Mouse (Mus musculus) hindbrain, embryonic 11.5 days (tissue): ENCODE data around the gene Lcor. TPM values are rescaled to one million over a fixed set of nuclear protein-coding genes. Genes with fewer than 3 reads are reported as not detected.
A peak's percentile ranks its signal among the peaks of the same experiment; 100 is the strongest.

Experiments used
- ATAC-seq: fragments of 200-750 bp; cut with Nextera tagmentation; 2 replicates; pipeline ENCODE4 v1.8.0; 2017; ENCODE audit warnings: mild to moderate bottlenecking, moderate TSS enrichment, moderate library complexity; ENCODE audit not compliant: low FRiP score
- DNase-seq: peaks from one replicate; pipeline ENCODE4 v3.0.0-alpha.2; 2015; ENCODE audit warnings: low spot score
- H3K27ac ChIP-seq: fragments of 300-500 bp; sonication (generic); 2 replicates; pipeline ENCODE4 v1.5.1; 2014; ENCODE audit warnings: mild to moderate bottlenecking, low read depth, low read length
- H3K27me3 ChIP-seq: fragments of 300-500 bp; sonication (generic); 2 replicates; pipeline ENCODE4 v1.6.1; 2014; ENCODE audit warnings: mild to moderate bottlenecking, low read length, moderate library complexity, mixed read lengths; ENCODE audit not compliant: control insufficient read depth, insufficient read depth
- H3K36me3 ChIP-seq: fragments of 300-500 bp; sonication (generic); 2 replicates; pipeline ENCODE4 v1.6.1; 2014; ENCODE audit warnings: mild to moderate bottlenecking, low read length, moderate library complexity, mixed read lengths; ENCODE audit not compliant: control insufficient read depth, insufficient read depth
- H3K4me1 ChIP-seq: fragments of 300-500 bp; sonication (generic); replicated peaks from 2 replicates; pipeline ENCODE4 v1.6.1; 2014; ENCODE audit warnings: low read length, mixed read lengths; ENCODE audit not compliant: control insufficient read depth, insufficient read depth
- H3K4me2 ChIP-seq: fragments of 300-500 bp; sonication (generic); replicated peaks from 2 replicates; pipeline ENCODE4 v1.6.1; 2014; ENCODE audit warnings: mild to moderate bottlenecking, low read depth, low read length
- H3K4me3 ChIP-seq: fragments of 300-500 bp; sonication (generic); 2 replicates; pipeline ENCODE4 v1.5.1; 2014; ENCODE audit warnings: low read depth, low read length
- H3K9ac ChIP-seq: fragments of 300-500 bp; sonication (generic); 2 replicates; pipeline ENCODE4 v1.6.1; 2014; ENCODE audit warnings: low read depth, low read length
- H3K9me3 ChIP-seq: fragments of 300-500 bp; sonication (generic); 2 replicates; pipeline ENCODE4 v1.6.1; 2016; ENCODE audit warnings: low read length; ENCODE audit not compliant: control insufficient read depth
- WGBS: fragments of 180-500 bp; shearing (Covaris S2); extraction: QIAGEN DNeasy Blood & Tissue Kit; methylation state at CpG from one replicate; pipeline ENCODE4 v1.1.7; 2014; 5-methylcytosine and 5-hydroxymethylcytosine counted together
- polyA plus RNA-seq: library from polyadenylated mRNA; unstranded; fragments of >200 nt; fragmentation: Nextera tagmentation; extraction: Ambion mirVana; gene quantifications from 2 replicates; pipeline ENCODE4 v1.2.1, GENCODE M21; 2014

The Lcor gene
- polyA plus RNA-seq, 1 experiment from 2014 or later, result 37.0 TPM

- WGBS, result 82% methylated on average over 9 of the region's 9 CpGs
- Histone ChIP-seq H3K4me1 (no peaks in the 10 kb centered on the region), H3K36me3 (no peaks in the 10 kb centered on the region), H3K27me3 (no peaks in the 10 kb centered on the region), H3K27ac (no peak overlapping the region), H3K9ac (no peak overlapping the region), H3K9me3 (no peaks in the 10 kb centered on the region), H3K4me3 (no peak overlapping the region), H3K4me2 (no peak overlapping the region)
- ATAC-seq, result no peak
- no peak for DNase-seq
Observed at GRCm38 (mm10) chr19:41462166-41462735, 20.2 kb upstream of the Lcor start.

GRCm38 (mm10) chr19:41463841-41464240 is 18.6 kb upstream of the Lcor start:
- Histone ChIP-seq H3K4me3 (no peak overlapping the region), H3K27me3 (no peaks in the 10 kb centered on the region), H3K36me3 (no peaks in the 10 kb centered on the region), H3K27ac (no peak overlapping the region), H3K9me3 (no peaks in the 10 kb centered on the region), H3K4me1 (no peaks in the 10 kb centered on the region), H3K9ac (no peak overlapping the region), H3K4me2 (no peak overlapping the region)
- no peak for ATAC-seq
- WGBS, result 88% methylated on average over 5 of the region's 5 CpGs
- no peak for DNase-seq

GRCm38 (mm10) chr19:41466475-41466874 is 16.0 kb upstream of the Lcor start:
- Histone ChIP-seq H3K36me3 (no peaks in the 10 kb centered on the region), H3K4me1 (no peaks in the 10 kb centered on the region), H3K4me3 (no peak overlapping the region), H3K4me2 (no peak overlapping the region), H3K9ac (no peak overlapping the region), H3K27ac (no peak overlapping the region), H3K27me3 (no peaks in the 10 kb centered on the region), H3K9me3 (no peaks in the 10 kb centered on the region)
- ATAC-seq (no peak), DNase-seq (no peak)
- WGBS, result 86% methylated on average over 3 of the region's 3 CpGs

- H3K27me3 ChIP-seq, result no peaks in the 10 kb centered on the region
- no peaks in the 10 kb centered on the region for H3K4me1 ChIP-seq
- no peak overlapping the region for H3K4me3 ChIP-seq
- no peak overlapping the region for H3K4me2 ChIP-seq
- no peak overlapping the region for H3K27ac ChIP-seq
- 92% methylated on average over 7 of the region's 7 CpGs for WGBS
- no peak overlapping the region for H3K9ac ChIP-seq
- no peaks in the 10 kb centered on the region for H3K36me3 ChIP-seq
- DNase-seq (no peak), ATAC-seq (no peak)
- H3K9me3 ChIP-seq, result no peaks in the 10 kb centered on the region
Observed at GRCm38 (mm10) chr19:41473566-41474135, 8.8 kb upstream of the Lcor start.

- Histone ChIP-seq H3K36me3 (no peaks in the 10 kb centered on the region), H3K9ac (no peak overlapping the region), H3K27me3 (no peaks in the 10 kb centered on the region), H3K4me2 (no peak overlapping the region), H3K9me3 (no peaks in the 10 kb centered on the region), H3K4me3 (no peak overlapping the region), H3K4me1 (no peaks in the 10 kb centered on the region), H3K27ac (no peak overlapping the region)
- ATAC-seq (no peak), DNase-seq (no peak)
- WGBS, result 73% methylated on average over 2 of the region's 2 CpGs
Observed at GRCm38 (mm10) chr19:41474943-41475342, 7.5 kb upstream of the Lcor start.

- ATAC-seq, result no peak
- Histone ChIP-seq H3K4me1 (no peaks in the 10 kb centered on the region; the same call in 1 of the 2 replicates), H3K4me2 (no peak overlapping the region), H3K4me3 (no peak overlapping the region), H3K9me3 (no peaks in the 10 kb centered on the region), H3K27me3 (no peaks in the 10 kb centered on the region), H3K9ac (no peak overlapping the region), H3K36me3 (no peaks in the 10 kb centered on the region), H3K27ac (no peak overlapping the region)
- no peak for DNase-seq
- WGBS, result 93% methylated on average over 3 of the region's 3 CpGs
Observed at GRCm38 (mm10) chr19:41476530-41477249, 5.7 kb upstream of the Lcor start.

- Histone ChIP-seq H3K9ac (no peak overlapping the region), H3K9me3 (no peaks in the 10 kb centered on the region), H3K4me1 (no peaks in the 10 kb centered on the region; the same call in 1 of the 2 replicates), H3K36me3 (no peaks in the 10 kb centered on the region), H3K4me2 (peak overlapping the region; percentile 29; the same call in 1 of the 2 replicates), H3K27ac (no peak overlapping the region), H3K27me3 (no peaks in the 10 kb centered on the region), H3K4me3 (no peak overlapping the region)
- peak; percentile 76 for DNase-seq
- WGBS, result 14% methylated on average over 15 of the region's 15 CpGs
- ATAC-seq, result no peak
Observed at GRCm38 (mm10) chr19:41481030-41481886, 1.2 kb upstream of the Lcor start.

- Histone ChIP-seq H3K9ac (peak overlapping the region; percentile 92), H3K9me3 (no peaks in the 10 kb centered on the region), H3K27ac (no peak overlapping the region; the same call in 1 of the 2 replicates), H3K36me3 (no peaks in the 10 kb centered on the region), H3K4me2 (peak overlapping the region; percentile 73), H3K4me1 (no peaks in the 10 kb centered on the region; the same call in 1 of the 2 replicates), H3K27me3 (no peaks in the 10 kb centered on the region), H3K4me3 (peak overlapping the region; percentile 68)
- ATAC-seq (no peak), DNase-seq (no peak)
- WGBS, result 7% methylated on average over 6 of the region's 6 CpGs
Observed at GRCm38 (mm10) chr19:41481887-41482189, 599 bp upstream of the Lcor start.
